Mouse (Mus musculus) layer of hippocampus, adult 11-12 months (tissue): ENCODE measurements at regions not wholly inside any gene's neighbourhood (a gene's known extent, or its start where the extent isn't known, plus 50 kb on each side); places are given as distances from the start of the nearest gene placed in this dataset.
A peak's percentile ranks its signal among the peaks of the same experiment; 100 is the strongest.
"Not testable (repeated sequence)": the region's sequence is repeated elsewhere in the genome, so short reads cannot be mapped to it uniquely, and the experiment has no call there.

Source experiments
- DNase-seq: peaks from one replicate; pipeline ENCODE4 v3.0.0; 2022; ENCODE audit warnings: low spot score

DNA sequence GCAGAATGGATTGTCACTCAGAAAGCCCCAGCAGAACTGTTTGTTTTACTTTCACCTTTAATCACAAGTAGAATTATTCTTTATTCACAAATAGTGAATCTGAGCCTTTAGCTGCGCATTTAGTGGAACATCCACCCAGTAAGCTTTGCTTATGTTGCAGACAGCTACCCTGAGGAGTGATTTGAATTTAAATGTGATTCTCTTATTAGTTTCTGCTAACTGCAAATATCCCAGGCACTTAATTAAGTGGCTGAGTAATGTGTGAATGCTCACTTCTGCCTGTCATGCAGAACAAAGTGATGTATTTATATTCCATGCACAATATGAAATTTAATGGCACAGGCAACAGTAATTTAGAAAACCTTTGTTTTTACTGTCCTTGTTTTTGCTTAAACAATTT is 344.4 kb upstream of the Nova1 start:
- no peak for DNase-seq

DNA sequence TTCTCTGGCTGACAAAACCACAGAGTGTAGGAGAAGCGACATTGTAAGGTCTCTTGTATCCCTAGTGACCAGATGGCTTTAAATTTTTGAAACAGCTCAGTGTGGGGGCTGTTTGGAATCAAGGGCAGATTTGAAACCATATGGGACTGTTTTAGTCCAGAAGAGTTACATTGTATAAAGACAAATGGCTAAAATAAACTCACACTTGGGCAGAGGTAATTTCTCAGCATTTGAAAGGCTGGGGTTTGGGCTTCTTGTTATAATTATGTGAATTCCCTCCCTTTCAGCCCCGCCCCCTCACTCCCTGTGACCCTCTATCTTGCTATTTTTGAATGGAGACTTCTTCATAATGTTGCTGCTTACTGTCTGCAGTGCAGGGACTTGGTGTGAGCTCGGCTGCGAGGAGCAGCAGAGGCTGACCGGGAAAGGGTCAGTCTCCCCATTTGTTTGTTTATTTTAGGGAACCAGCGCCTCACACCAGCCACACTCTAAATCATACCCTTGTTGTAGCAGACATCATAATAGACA is 344.0 kb upstream of the Nova1 start:
- DNase-seq: peak; percentile 40

- DNase-seq: no peak
Observed at GRCm38 (mm10) chr12:47160626-47161025, 341.9 kb upstream of the Nova1 start.

GRCm38 (mm10) chr12:47155916-47156315 is 337.2 kb upstream of the Nova1 start:
- not testable (repeated sequence) for DNase-seq

DNA sequence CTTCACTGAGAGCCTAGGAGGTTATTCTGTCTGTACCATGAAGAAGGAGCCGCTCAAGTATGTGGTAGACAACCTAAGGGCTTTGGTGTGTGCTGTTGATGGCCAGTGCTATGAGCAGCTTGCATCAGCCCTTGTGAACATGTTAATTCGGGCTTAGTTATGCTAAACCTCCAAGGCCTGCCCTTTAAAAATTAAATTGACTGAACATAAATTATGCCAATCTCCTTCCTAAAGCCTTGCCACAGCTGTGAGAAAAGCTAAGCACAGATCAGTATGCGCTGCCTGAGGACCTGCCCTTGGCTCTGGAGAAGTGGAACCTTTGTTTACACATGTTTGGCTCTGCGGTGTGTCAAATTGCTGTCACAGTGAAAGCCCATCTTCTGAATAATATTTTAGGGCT is 321.9 kb upstream of the Nova1 start:
- DNase-seq: no peak

DNA sequence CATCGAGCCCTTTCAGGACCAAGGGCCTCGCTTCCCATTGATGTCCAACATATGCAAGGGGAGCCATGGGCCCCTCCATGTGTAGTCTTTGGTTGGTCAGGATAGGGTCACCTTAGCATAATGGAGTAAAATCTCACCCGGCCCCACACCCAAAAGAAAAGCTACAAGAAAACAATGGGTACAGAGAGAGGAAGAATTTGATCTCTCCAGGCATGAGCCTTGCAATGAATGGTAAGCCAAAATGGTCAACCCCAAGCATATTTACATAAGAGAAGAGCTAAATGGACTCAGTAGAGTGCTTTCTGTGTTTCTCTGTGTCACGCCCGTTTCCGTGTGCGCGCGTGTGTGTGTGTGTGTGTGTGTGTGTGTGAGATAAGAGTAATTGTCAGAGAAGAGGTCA is 311.1 kb upstream of the Nova1 start:
- no peak for DNase-seq

- DNase-seq: no peak
Observed at GRCm38 (mm10) chr12:47128596-47128995, 309.9 kb upstream of the Nova1 start.

- no peak for DNase-seq
Observed at GRCm38 (mm10) chr12:47121426-47121825, 302.7 kb upstream of the Nova1 start.

DNA sequence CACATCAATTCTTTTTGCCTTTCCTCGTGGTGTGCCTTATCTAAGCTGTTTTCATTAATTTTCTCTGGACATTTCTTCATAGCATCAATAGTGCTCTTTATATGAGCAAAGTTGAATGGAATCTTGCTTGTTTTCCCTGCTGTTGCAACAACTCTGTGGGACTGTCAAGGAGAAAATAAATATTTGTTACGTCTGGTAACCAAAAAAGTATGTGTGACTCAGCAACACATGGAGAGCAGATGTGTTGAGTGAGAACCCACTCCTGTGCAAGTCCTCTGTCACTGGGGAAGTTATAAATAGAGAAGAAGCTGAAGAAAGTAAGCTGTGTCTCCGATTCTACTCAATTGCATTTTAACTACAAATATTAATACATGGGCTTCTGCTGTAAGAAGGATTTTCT is 298.8 kb upstream of the Nova1 start:
- no peak for DNase-seq

GRCm38 (mm10) chr12:47089234-47089633 is 270.5 kb upstream of the Nova1 start:
- no peak for DNase-seq

- DNase-seq: no peak
Observed at GRCm38 (mm10) chr12:47074961-47075360, 256.2 kb upstream of the Nova1 start.

DNA sequence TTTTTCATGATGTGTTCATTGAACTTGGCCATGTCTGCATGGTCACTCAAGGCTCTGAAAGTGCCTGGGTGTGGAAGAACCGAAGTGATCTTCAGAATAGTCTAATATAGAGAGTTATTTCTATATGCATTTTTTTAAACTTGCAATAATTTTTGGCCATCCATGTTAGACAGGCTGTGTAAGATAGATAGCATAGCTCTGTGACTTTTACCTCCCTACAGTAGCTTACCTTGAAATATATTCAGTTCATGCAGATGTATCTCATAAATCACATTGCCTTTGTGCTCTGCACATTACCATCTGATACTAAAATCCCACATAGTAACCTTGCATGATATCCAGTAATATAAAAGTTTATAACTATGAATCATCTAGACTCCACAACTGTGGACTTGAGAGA is 233.7 kb upstream of the Nova1 start:
- DNase-seq: no peak

- DNase-seq: no peak
Observed at GRCm38 (mm10) chr12:47020810-47021348, 202.2 kb upstream of the Nova1 start.

DNA sequence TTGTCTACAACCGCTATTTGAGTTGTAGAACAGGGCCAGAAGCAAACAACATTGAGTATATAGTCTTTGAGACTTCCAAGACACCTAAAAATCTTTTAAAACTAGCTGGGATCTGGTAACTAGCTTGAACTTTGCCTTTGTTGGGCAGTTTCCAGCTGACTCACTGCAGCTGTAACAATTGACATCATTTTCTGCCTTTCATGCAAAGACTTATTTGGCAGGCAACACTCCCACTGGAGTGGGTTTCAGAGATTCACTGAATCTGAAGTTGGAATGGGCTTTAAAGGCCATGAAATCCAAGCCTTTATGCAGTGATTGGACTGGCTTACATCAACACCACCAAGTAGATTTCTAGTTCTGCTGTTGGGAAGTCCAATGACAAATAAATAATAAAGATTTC is 173.6 kb upstream of the Nova1 start:
- no peak for DNase-seq

DNA sequence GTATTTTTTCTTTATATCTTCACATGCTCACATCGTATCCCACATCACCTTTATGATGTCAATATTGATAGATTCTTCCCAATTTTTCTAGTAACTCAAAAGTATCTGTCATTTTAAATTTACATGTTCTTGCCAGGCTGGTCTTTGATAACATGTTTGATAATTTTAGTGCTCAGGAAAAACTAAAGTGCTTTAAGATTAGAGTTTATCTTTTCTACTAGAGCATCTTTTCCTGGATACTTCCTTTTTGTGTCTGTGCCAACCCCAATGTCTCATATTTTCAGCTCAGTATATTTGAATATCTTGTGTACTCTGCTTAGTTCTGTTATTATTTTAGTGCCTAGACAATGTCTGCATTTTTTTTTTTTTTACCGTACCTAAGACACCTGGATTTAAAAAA is 170.2 kb upstream of the Nova1 start:
- no peak for DNase-seq

DNA sequence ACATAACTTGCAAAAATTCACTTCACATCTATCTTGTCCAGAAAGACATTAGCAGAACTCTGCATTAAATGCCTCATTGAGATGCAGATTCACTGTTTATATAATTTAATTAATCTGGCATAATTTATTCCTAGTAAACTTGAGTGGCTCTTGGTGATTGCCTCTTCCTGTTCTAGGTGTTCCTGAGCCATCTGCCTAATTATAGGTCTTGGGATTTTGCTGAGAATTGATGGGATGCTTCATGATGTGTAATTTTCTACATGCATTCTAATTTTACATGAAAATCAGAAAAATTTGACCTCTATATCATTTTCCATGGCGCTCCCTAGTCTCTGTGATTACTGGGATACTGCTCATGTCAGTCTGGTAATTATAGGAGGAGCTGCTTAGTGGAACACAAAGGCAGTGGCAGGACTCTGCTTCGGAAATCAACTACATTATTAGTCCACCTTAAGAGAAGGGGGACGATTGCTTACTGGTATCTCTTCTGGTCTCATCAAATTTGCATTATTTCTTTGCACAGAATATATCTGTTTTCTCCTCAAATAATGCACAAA is 131.6 kb upstream of the Nova1 start:
- DNase-seq: no peak

DNA sequence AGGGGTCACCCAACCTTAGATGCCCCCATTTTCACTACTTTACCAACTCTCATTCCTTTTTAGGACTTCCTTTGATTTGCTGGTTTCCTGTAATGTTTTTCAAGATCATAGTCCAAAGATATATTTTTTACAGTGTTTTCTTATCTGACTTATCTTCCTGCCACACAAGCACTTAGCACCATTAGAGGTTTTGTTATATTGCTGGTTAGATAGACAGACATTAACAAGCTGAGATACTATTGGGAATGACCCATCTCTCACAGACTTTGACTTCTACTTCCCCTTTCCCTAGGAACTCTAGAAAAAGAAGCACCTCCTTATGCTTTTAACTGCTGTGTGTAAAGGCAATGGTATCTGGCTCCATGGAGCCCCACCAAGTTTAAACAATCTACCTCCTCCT is 127.0 kb upstream of the Nova1 start:
- DNase-seq: no peak

- no peak for DNase-seq
Observed at GRCm38 (mm10) chr12:46931086-46931485, 112.4 kb upstream of the Nova1 start.

- DNase-seq: no peak
Observed at GRCm38 (mm10) chr12:46917286-46917685, 98.6 kb upstream of the Nova1 start.

GRCm38 (mm10) chr12:46878164-46878563 is 59.4 kb upstream of the Nova1 start:
- no peak for DNase-seq

- DNase-seq: peak; percentile 27
Observed at GRCm38 (mm10) chr12:46870130-46870529, 51.4 kb upstream of the Nova1 start.
